ENCODE assay signal across 10 mouse cellular contexts in the genomic region with DNA sequence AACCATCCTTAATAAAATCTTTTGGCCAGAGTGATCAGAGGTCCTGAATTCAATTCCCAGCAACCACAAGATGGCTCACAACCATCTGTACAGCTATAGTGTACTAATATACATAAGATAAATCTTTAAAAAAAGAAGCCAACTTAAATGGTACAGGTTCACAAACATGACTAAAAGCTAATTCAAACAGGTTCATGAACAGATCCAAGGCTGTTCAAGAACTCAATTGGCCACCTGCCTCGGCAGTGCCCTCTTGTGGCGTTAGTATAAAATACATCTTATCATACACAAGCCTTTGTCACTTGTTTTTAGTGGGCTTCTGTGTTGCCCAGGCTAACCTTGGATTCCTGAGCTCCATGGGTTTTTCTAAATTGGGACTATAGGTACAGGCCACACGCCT. TPM values are rescaled to one million over a fixed set of nuclear protein-coding genes. Genes with fewer than 3 reads are reported as not detected.
DNase-seq lines count a peak whose midpoint lies in the region; ATAC-seq lines count a peak whose summit lies in the region.
"Had no signal": no experiment of that assay in that cellular context is flagged by ENCODE, and none has a peak within 500 bp of the region (broad histone marks: within the 10 kb centered on the region; RNA-seq: fewer than 3 reads in every experiment).

No protein-coding gene starts in this region.

- 16% methylated on average over 3 of the region's 3 CpGs for WGBS in hindbrain, embryonic 10.5 days
- 19% methylated on average over 3 of the region's 3 CpGs for WGBS in hindbrain, embryonic 16.5 days
- 16% methylated on average over 3 of the region's 3 CpGs for WGBS in neural tube, embryonic 11.5 days

- no peak overlapping the region for H3K4me3 ChIP-seq in hindbrain, embryonic 10.5 days
- no peak overlapping the region for H3K4me3 ChIP-seq in hindbrain, embryonic 16.5 days (ENCODE audit: low read length)
- no peak overlapping the region for H3K4me3 ChIP-seq in neural tube, embryonic 11.5 days (ENCODE audit: low read depth, low read length)
- H3K4me3 ChIP-seq: limb, embryonic 12.5 days had no signal

- peak; percentile 52 for DNase-seq in hindbrain, embryonic 10.5 days (ENCODE audit: low spot score)
- DNase-seq in A20 (ENCODE audit: low read depth, low spot score): peak; percentile 81
- DNase-seq in NIH3T3 (ENCODE audit: low read depth): peak; percentile 91
- DNase-seq in kidney, postnatal 36 days: peak; percentile 51 to 79
- DNase-seq in neural tube, embryonic 11.5 days (ENCODE audit: low spot score): peak; percentile 71
- peak; percentile 80 for DNase-seq in thymus, postnatal 4 days

- H3K4me2 ChIP-seq in hindbrain, embryonic 16.5 days (ENCODE audit: low read length): no peak overlapping the region
- no peak overlapping the region for H3K4me2 ChIP-seq in neural tube, embryonic 11.5 days (ENCODE audit: low read depth)
- H3K4me2 ChIP-seq: limb, embryonic 12.5 days had no signal

- H3K9ac ChIP-seq in hindbrain, embryonic 16.5 days (ENCODE audit: low read depth, low read length): no peak overlapping the region
- H3K9ac ChIP-seq in neural tube, embryonic 11.5 days (ENCODE audit: low read length): no peak overlapping the region
- H3K9ac ChIP-seq: limb, embryonic 12.5 days had no signal

- ATAC-seq in hindbrain, embryonic 16.5 days: no peak
- ATAC-seq in common myeloid progenitor, adult 5-6 weeks (replicated peaks; ENCODE audit: low read depth, poor library complexity, severe bottlenecking): 0 out of 2 replicates have a peak, but pooled peaks have one; percentile 10
- no peak for ATAC-seq in neural tube, embryonic 11.5 days (ENCODE audit: insufficient read depth, low FRiP score, low TSS enrichment)

- H3K4me1 ChIP-seq in hindbrain, embryonic 10.5 days (replicated peaks): peaks cover 24% of the 10 kb centered on the region
- H3K4me1 ChIP-seq in hindbrain, embryonic 16.5 days (ENCODE audit: control insufficient read depth, insufficient read depth, low read depth, low read length): peaks cover 12% of the 10 kb centered on the region
- no peaks in the 10 kb centered on the region; the same call in 1 of the 2 replicates for H3K4me1 ChIP-seq in neural tube, embryonic 11.5 days (ENCODE audit: control insufficient read depth, insufficient read depth, low read length)

- no peak overlapping the region for H3K27ac ChIP-seq in hindbrain, embryonic 10.5 days
- no peak overlapping the region for H3K27ac ChIP-seq in hindbrain, embryonic 16.5 days (ENCODE audit: low read depth, low read length)
- no peak overlapping the region for H3K27ac ChIP-seq in neural tube, embryonic 11.5 days (ENCODE audit: low read depth, low read length)
- H3K27ac ChIP-seq: limb, embryonic 12.5 days had no signal

- H3K27me3 ChIP-seq in hindbrain, embryonic 10.5 days (ENCODE audit: insufficient read depth, poor library complexity, severe bottlenecking): no peaks in the 10 kb centered on the region
- no peaks in the 10 kb centered on the region for H3K27me3 ChIP-seq in hindbrain, embryonic 16.5 days (replicated peaks; ENCODE audit: control insufficient read depth, insufficient read depth, low read length)
- H3K27me3 ChIP-seq in neural tube, embryonic 11.5 days (ENCODE audit: control insufficient read depth, insufficient read depth, low read length): no peaks in the 10 kb centered on the region
- H3K27me3 ChIP-seq: limb, embryonic 12.5 days had no signal

- H3K9me3 ChIP-seq in hindbrain, embryonic 10.5 days: no peaks in the 10 kb centered on the region
- no peaks in the 10 kb centered on the region for H3K9me3 ChIP-seq in hindbrain, embryonic 16.5 days (ENCODE audit: control insufficient read depth, low read length)
- H3K9me3 ChIP-seq in neural tube, embryonic 11.5 days (ENCODE audit: control insufficient read depth, low read length): no peaks in the 10 kb centered on the region
- H3K9me3 ChIP-seq: limb, embryonic 12.5 days had no signal

- H3K36me3 ChIP-seq in hindbrain, embryonic 10.5 days: peaks cover 25% of the 10 kb centered on the region
- H3K36me3 ChIP-seq in hindbrain, embryonic 16.5 days (ENCODE audit: control insufficient read depth, insufficient read depth, low read length): peaks cover 12% of the 10 kb centered on the region
- peaks cover 6% of the 10 kb centered on the region for H3K36me3 ChIP-seq in neural tube, embryonic 11.5 days (ENCODE audit: control insufficient read depth, insufficient read depth, low read length)

RNA-seq across cellular contexts. Expression of a gene that starts 3.9 kb away (rescaled TPM):
- 1,728 and 1,735 TPM in 2 replicates for polyA plus RNA-seq in hindbrain, embryonic 10.5 days (2016; fragmentation: Nextera tagmentation; extraction: Ambion mirVana)
- polyA plus RNA-seq in hindbrain, embryonic 16.5 days (2015; fragmentation: Nextera tagmentation; extraction: Ambion mirVana): 1,208 and 1,248 TPM in 2 replicates
- total RNA-seq in common myeloid progenitor, adult 5-6 weeks (2017): 220 and 411 TPM in 2 replicates
- 1,679 and 1,757 TPM in 2 replicates for polyA plus RNA-seq in neural tube, embryonic 11.5 days (2014; fragmentation: Nextera tagmentation; extraction: Ambion mirVana)

RNA-seq across cellular contexts. Expression of a gene that starts 10.6 kb away (rescaled TPM):
- polyA plus RNA-seq in hindbrain, embryonic 10.5 days (2016; fragmentation: Nextera tagmentation; extraction: Ambion mirVana): 0.90 TPM in 1 of 2 replicates, not detected in the other
- polyA plus RNA-seq in hindbrain, embryonic 16.5 days (2015; fragmentation: Nextera tagmentation; extraction: Ambion mirVana): 0.52 TPM in 1 of 2 replicates, not detected in the other
- not detected in 2 replicates for total RNA-seq in common myeloid progenitor, adult 5-6 weeks (2017)
- polyA plus RNA-seq in neural tube, embryonic 11.5 days (2014; fragmentation: Nextera tagmentation; extraction: Ambion mirVana): not detected in 2 replicates
- polyA plus RNA-seq: limb, embryonic 12.5 days had no signal

RNA-seq across cellular contexts. Expression of a gene that starts 32.4 kb away (rescaled TPM):
- 33.2 and 37.7 TPM in 2 replicates for polyA plus RNA-seq in hindbrain, embryonic 10.5 days (2016; fragmentation: Nextera tagmentation; extraction: Ambion mirVana)
- 316 and 333 TPM in 2 replicates for polyA plus RNA-seq in hindbrain, embryonic 16.5 days (2015; fragmentation: Nextera tagmentation; extraction: Ambion mirVana)
- total RNA-seq in common myeloid progenitor, adult 5-6 weeks (2017): not detected in 2 replicates
- 10.4 and 10.6 TPM in 2 replicates for polyA plus RNA-seq in neural tube, embryonic 11.5 days (2014; fragmentation: Nextera tagmentation; extraction: Ambion mirVana)

RNA-seq across cellular contexts. Expression of a gene that starts 53.9 kb away (rescaled TPM):
- not detected in 2 replicates for polyA plus RNA-seq in hindbrain, embryonic 10.5 days (2016; fragmentation: Nextera tagmentation; extraction: Ambion mirVana)
- not detected in 2 replicates for polyA plus RNA-seq in hindbrain, embryonic 16.5 days (2015; fragmentation: Nextera tagmentation; extraction: Ambion mirVana)
- not detected in 2 replicates for total RNA-seq in common myeloid progenitor, adult 5-6 weeks (2017)
- not detected in 2 replicates for polyA plus RNA-seq in neural tube, embryonic 11.5 days (2014; fragmentation: Nextera tagmentation; extraction: Ambion mirVana)
- polyA plus RNA-seq: limb, embryonic 12.5 days; stomach, embryonic 16.5 days had no signal
